20 mouse cellular contexts compared by ENCODE assay signal in the genomic region with DNA sequence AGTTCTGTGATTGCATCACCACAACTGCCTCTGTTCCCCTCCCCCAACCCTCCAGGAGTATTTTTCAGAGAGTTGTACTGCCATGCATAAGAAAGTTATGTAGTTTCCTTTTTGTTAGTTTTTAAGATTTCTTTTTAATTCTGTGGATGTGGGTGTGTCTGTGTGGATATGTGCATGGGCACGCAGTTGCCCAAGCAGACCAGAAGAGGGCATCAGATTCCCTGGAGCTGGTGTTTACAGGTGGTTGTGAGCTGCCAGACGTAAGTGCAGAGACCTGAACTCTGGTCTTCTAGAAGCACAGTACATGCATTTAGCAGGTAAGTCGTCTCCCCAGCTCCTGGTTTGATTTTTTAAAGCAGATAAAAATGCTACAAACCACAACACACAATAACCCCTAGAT.
DNase-seq lines count a peak whose midpoint lies in the region; ATAC-seq and TF ChIP-seq lines count a peak whose summit lies in the region.
"Had no signal": no experiment of that assay in that cellular context is flagged by ENCODE, and none has a peak within 500 bp of the region (broad histone marks: within the 10 kb centered on the region; RNA-seq: fewer than 3 reads in every experiment).

No protein-coding gene starts in this region.

- 93% methylated on average over 3 of the region's 3 CpGs for WGBS in midbrain, postnatal 0 days
- 89% methylated on average over 3 of the region's 3 CpGs for WGBS in midbrain, embryonic 16.5 days
- WGBS in small intestine, adult 2 months: 80% methylated on average over 3 of the region's 3 CpGs

- H3K4me1 ChIP-seq in midbrain, postnatal 0 days (ENCODE audit: insufficient read depth, low read length): 0 out of 2 replicates have a peak, but pooled peaks cover 6% of the 10 kb centered on the region
- H3K4me1 ChIP-seq in midbrain, embryonic 16.5 days (ENCODE audit: control insufficient read depth, insufficient read depth, low read length): peaks cover 14% of the 10 kb centered on the region
- H3K4me1 ChIP-seq in small intestine, adult 2 months (ENCODE audit: control insufficient read depth, insufficient read depth, insufficient read length, low read length): no peaks in the 10 kb centered on the region
- H3K4me1 ChIP-seq: embryonic facial prominence, embryonic 15.5 days; heart, embryonic 13.5 days; intestine, embryonic 15.5 days; neural tube, embryonic 12.5 days had no signal

- no peak for DNase-seq in layer of hippocampus, adult 2 months (ENCODE audit: low spot score in 2 of 2)
- DNase-seq in layer of hippocampus, postnatal 25 days (ENCODE audit: extremely low spot score in 1 of 2, low spot score in 1 of 2): no peak
- no peak for DNase-seq in midbrain, postnatal 0 days (ENCODE audit: low spot score)
- peak; percentile 41 for DNase-seq in ES-CJ7 (ENCODE audit: low read depth, low spot score)
- no peak for DNase-seq in adrenal gland, postnatal 25 days
- no peak for DNase-seq in lung, postnatal 36 days
- DNase-seq: cerebellum, adult 2 months; cerebellum, postnatal 36 days; kidney, postnatal 10 days; right cerebral cortex, adult 18-20 months; thymus, adult 18-20 months had no signal

- no peak for TF ChIP-seq POLR2A in small intestine, adult 2 months (IDR thresholded peaks at IDR 0.05; ENCODE audit: low read depth, low read length)

- H3K36me3 ChIP-seq in midbrain, postnatal 0 days (ENCODE audit: insufficient read depth, low read length): no peaks in the 10 kb centered on the region
- no peaks in the 10 kb centered on the region for H3K36me3 ChIP-seq in midbrain, embryonic 16.5 days (ENCODE audit: control insufficient read depth, insufficient read depth, low read length)
- H3K36me3 ChIP-seq in small intestine, adult 2 months (ENCODE audit: control insufficient read depth, insufficient read depth, low read length): no peaks in the 10 kb centered on the region
- H3K36me3 ChIP-seq: embryonic facial prominence, embryonic 15.5 days; heart, embryonic 13.5 days; hindbrain, embryonic 13.5 days; intestine, embryonic 15.5 days; midbrain, embryonic 10.5 days; neural tube, embryonic 12.5 days had no signal

- no peaks in the 10 kb centered on the region for H3K27me3 ChIP-seq in midbrain, postnatal 0 days (ENCODE audit: insufficient read depth, low read length)
- H3K27me3 ChIP-seq in midbrain, embryonic 16.5 days (ENCODE audit: control insufficient read depth, insufficient read depth, low read depth, low read length): no peaks in the 10 kb centered on the region
- no peaks in the 10 kb centered on the region for H3K27me3 ChIP-seq in small intestine, adult 2 months (ENCODE audit: control insufficient read depth, insufficient read depth, low read length)
- H3K27me3 ChIP-seq: embryonic facial prominence, embryonic 15.5 days; intestine, embryonic 15.5 days; neural tube, embryonic 12.5 days had no signal

- no peaks in the 10 kb centered on the region for H3K9me3 ChIP-seq in midbrain, postnatal 0 days (ENCODE audit: low read length)
- no peaks in the 10 kb centered on the region for H3K9me3 ChIP-seq in midbrain, embryonic 16.5 days (replicated peaks; ENCODE audit: control insufficient read depth, low read length, poor library complexity, severe bottlenecking)
- H3K9me3 ChIP-seq: embryonic facial prominence, embryonic 15.5 days; heart, embryonic 13.5 days; hindbrain, embryonic 13.5 days; intestine, embryonic 15.5 days; midbrain, embryonic 10.5 days; neural tube, embryonic 12.5 days had no signal

- ATAC-seq in midbrain, postnatal 0 days (ENCODE audit: low FRiP score): no peak
- ATAC-seq in midbrain, embryonic 16.5 days: no peak
- ATAC-seq: intestine, embryonic 15.5 days had no signal

- no peak overlapping the region for H3K9ac ChIP-seq in midbrain, postnatal 0 days (replicated peaks; ENCODE audit: low read length, poor library complexity, severe bottlenecking)
- H3K9ac ChIP-seq in midbrain, embryonic 16.5 days (ENCODE audit: low read depth, low read length): no peak overlapping the region
- H3K9ac ChIP-seq: embryonic facial prominence, embryonic 15.5 days; heart, embryonic 13.5 days; hindbrain, embryonic 13.5 days; intestine, embryonic 15.5 days; neural tube, embryonic 12.5 days had no signal

- TF ChIP-seq CTCF in layer of hippocampus, adult 2 months (conservative IDR thresholded peaks at IDR 0.05): peak; percentile 46
- TF ChIP-seq CTCF in midbrain, postnatal 0 days (IDR thresholded peaks at IDR 0.05): peak; percentile 41
- peak; percentile 13; the same call in 1 of the 2 replicates for TF ChIP-seq CTCF in small intestine, adult 2 months (IDR thresholded peaks at IDR 0.05; ENCODE audit: extremely low read depth, insufficient read length, insufficient replicate concordance, low read depth, low read length)

- H3K4me3 ChIP-seq in layer of hippocampus, adult 2 months: no peak overlapping the region
- no peak overlapping the region for H3K4me3 ChIP-seq in midbrain, postnatal 0 days (ENCODE audit: low read depth, low read length)
- H3K4me3 ChIP-seq in midbrain, embryonic 16.5 days (ENCODE audit: low read depth, low read length): no peak overlapping the region
- H3K4me3 ChIP-seq in small intestine, adult 2 months (ENCODE audit: low read depth, low read length): no peak overlapping the region
- H3K4me3 ChIP-seq: embryonic facial prominence, embryonic 15.5 days; heart, embryonic 13.5 days; hindbrain, embryonic 13.5 days; intestine, embryonic 15.5 days; midbrain, embryonic 10.5 days; neural tube, embryonic 12.5 days had no signal

- no peak overlapping the region for H3K4me2 ChIP-seq in midbrain, postnatal 0 days (ENCODE audit: low read depth, low read length, poor library complexity, severe bottlenecking)
- H3K4me2 ChIP-seq in midbrain, embryonic 16.5 days (ENCODE audit: low read length): no peak overlapping the region
- H3K4me2 ChIP-seq: embryonic facial prominence, embryonic 15.5 days; heart, embryonic 13.5 days; hindbrain, embryonic 13.5 days; intestine, embryonic 15.5 days; neural tube, embryonic 12.5 days had no signal

- H3K27ac ChIP-seq in layer of hippocampus, adult 2 months: no peak overlapping the region
- no peak overlapping the region for H3K27ac ChIP-seq in midbrain, postnatal 0 days (ENCODE audit: low read depth, low read length)
- no peak overlapping the region for H3K27ac ChIP-seq in midbrain, embryonic 16.5 days (ENCODE audit: low read length)
- H3K27ac ChIP-seq in small intestine, adult 2 months (ENCODE audit: insufficient read depth, low read depth, low read length): no peak overlapping the region
- H3K27ac ChIP-seq: embryonic facial prominence, embryonic 15.5 days; heart, embryonic 13.5 days; hindbrain, embryonic 13.5 days; intestine, embryonic 15.5 days; macrophage; midbrain, embryonic 10.5 days; neural tube, embryonic 12.5 days had no signal
